Mouse (Mus musculus) heart, postnatal 0 days (tissue): ENCODE measurements around the gene G6pc.

Experiments
- CTCF ChIP-seq: IDR thresholded peaks from 2 replicates; pipeline ENCODE4 v1.5.1; 2016; ENCODE audit warnings: antibody characterized with exemption, control low read depth, low read depth
- EP300 ChIP-seq: IDR thresholded peaks from 2 replicates; pipeline ENCODE4 v1.6.1; 2016; ENCODE audit warnings: antibody characterized with exemption, low read depth

DNA sequence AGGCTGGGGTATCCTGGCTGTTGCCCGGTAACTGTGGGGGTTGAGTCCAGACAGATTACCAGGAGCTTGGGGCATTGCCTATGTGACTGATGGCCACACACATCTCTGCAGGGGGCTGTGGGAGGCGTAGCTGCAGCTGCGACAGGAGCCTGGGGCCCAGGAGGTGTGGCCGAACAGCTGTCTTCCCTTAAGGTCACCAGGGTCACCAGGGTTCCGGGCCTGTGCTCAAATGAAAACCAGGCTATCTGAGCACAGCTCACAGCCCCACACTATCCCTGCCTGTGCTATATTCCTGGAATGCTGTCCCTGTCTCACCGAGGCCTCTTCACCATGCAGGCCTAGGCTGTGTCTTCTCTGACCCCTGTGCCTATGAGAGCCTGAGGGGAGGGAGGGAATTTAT, 32.8 kb upstream of the G6pc start:
- TF ChIP-seq CTCF (no peak), EP300 (no peak)
